Mouse (Mus musculus): ENCODE measurements at regions not wholly inside any gene's neighbourhood (a gene's known extent, or its start where the extent isn't known, plus 50 kb on each side); places are given as distances from the start of the nearest gene placed in this dataset.

- H3K4me2 ChIP-seq, result no peak overlapping the region
- H3K36me3 ChIP-seq (ENCODE audit: poor library complexity, severe bottlenecking), result no peaks in the 10 kb centered on the region
- no peak overlapping the region for H3K9ac ChIP-seq
- H3K9me3 ChIP-seq (replicated peaks), result no peaks in the 10 kb centered on the region
- peak; percentile 34; the same call in 1 of the 2 replicates for ATAC-seq
- no peak overlapping the region for H3K27ac ChIP-seq
- peaks cover 21% of the 10 kb centered on the region for H3K4me1 ChIP-seq
- H3K4me3 ChIP-seq, result no peak overlapping the region
- WGBS, result 66% methylated on average over 10 of the region's 10 CpGs
- no peaks in the 10 kb centered on the region for H3K27me3 ChIP-seq
Observed at GRCm38 (mm10) chr10:111558675-111559340, 52.7 kb downstream of the Phlda1 start.

DNA sequence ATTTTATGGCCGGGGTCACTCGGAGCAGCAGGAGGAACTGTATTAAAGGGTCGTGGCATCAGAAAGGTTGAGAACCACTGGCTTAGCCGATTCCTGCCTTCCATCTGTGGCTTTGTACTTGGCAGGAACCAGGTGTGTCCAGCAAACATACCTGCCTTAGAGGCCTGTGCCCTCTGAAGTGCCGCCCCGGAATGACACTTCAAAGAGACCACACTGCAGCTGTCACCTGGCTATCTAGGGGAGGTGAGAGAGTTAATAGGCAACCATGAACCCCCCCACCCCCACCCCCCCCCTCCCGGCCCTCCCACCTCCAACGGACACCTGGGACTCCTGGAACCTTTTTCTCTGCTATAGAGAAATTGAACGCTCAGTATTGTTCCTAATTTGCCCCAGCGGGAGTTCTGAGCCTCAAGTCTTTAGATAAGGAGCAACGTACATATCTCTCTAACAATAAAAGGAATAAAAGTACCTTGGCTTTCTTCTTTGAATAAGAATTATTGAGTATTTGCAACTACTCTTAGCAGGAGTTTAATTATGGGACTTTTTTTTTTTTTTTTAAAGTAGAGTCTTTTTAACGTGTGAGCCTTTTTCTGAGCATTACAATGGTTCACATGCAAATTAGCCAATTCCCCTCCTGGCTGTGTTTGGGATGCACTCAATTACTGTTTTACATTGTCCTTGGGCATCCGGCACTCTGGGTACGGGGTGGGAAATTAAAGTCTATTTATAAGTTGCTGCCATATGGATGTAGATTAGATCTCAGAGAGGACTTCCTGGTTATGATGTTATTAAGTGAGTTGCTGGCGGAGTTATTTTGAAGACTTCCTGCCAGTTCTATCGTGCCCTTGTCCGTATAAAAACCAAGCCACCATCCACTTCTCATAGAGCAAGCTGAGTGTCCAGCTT is 53.5 kb downstream of the Phlda1 start:
- no peaks in the 10 kb centered on the region for H3K36me3 ChIP-seq (ENCODE audit: poor library complexity, severe bottlenecking)
- peaks cover 26% of the 10 kb centered on the region for H3K4me1 ChIP-seq
- no peak overlapping the region for H3K9ac ChIP-seq
- no peak for ATAC-seq
- H3K9me3 ChIP-seq (replicated peaks), result no peaks in the 10 kb centered on the region
- H3K4me3 ChIP-seq, result no peak overlapping the region
- no peak overlapping the region for H3K27ac ChIP-seq
- H3K4me2 ChIP-seq, result no peak overlapping the region
- WGBS, result 48% methylated on average over 17 of the region's 17 CpGs
- no peaks in the 10 kb centered on the region for H3K27me3 ChIP-seq

GRCm38 (mm10) chr10:111562628-111563027 is 56.5 kb downstream of the Phlda1 start:
- Histone ChIP-seq H3K9ac (no peak overlapping the region), H3K27ac (no peak overlapping the region), H3K4me1 (peaks cover 38% of the 10 kb centered on the region), H3K4me2 (no peak overlapping the region), H3K27me3 (no peaks in the 10 kb centered on the region), H3K36me3 (ENCODE audit: poor library complexity, severe bottlenecking) (no peaks in the 10 kb centered on the region), H3K9me3 (replicated peaks) (no peaks in the 10 kb centered on the region; the same call in 1 of the 2 replicates), H3K4me3 (no peak overlapping the region)
- ATAC-seq, result no peak
- WGBS, result 92% methylated on average over 8 of the region's 8 CpGs

DNA sequence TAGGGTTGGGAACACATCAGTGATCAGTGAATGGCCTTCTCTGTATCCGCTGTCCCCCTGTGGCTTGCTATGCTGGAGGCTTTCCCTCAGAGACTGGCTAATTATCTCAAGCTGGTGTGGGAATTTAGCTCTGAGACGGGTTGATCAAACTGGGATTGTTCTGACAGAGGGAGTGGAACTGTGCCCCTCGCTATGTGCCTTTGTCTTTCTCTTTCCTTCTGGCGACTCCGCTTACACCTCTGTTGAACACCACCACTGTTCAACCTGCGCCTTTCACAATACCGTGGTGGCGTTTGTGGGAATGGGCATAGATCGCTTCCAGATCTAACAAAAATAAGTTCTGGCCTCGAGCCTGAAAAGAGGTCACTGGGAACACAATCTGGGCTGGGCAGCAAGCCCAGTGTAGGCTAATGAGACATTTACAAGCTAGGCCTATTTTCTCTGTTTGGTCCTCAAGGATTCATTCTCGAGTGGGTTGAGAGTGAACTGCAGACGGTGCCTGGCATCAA is 60.8 kb downstream of the Phlda1 start:
- WGBS, result 22% methylated on average over 12 of the region's 12 CpGs
- Histone ChIP-seq H3K27me3 (no peaks in the 10 kb centered on the region), H3K4me2 (peak overlapping the region; percentile 15; the same call in 1 of the 2 replicates), H3K9me3 (replicated peaks) (no peaks in the 10 kb centered on the region; the same call in 1 of the 2 replicates), H3K4me1 (peaks cover 28% of the 10 kb centered on the region), H3K27ac (peak overlapping the region; percentile 89), H3K4me3 (no peak overlapping the region), H3K36me3 (ENCODE audit: poor library complexity, severe bottlenecking) (no peaks in the 10 kb centered on the region), H3K9ac (no peak overlapping the region)
- peak; percentile 92 for ATAC-seq

GRCm38 (mm10) chr10:111570501-111571258 is 64.6 kb downstream of the Phlda1 start:
- Histone ChIP-seq H3K4me3 (no peak overlapping the region), H3K27me3 (no peaks in the 10 kb centered on the region), H3K4me2 (no peak overlapping the region), H3K9me3 (replicated peaks) (no peaks in the 10 kb centered on the region; the same call in 1 of the 2 replicates), H3K4me1 (peaks cover 23% of the 10 kb centered on the region), H3K27ac (no peak overlapping the region), H3K36me3 (ENCODE audit: poor library complexity, severe bottlenecking) (no peaks in the 10 kb centered on the region), H3K9ac (no peak overlapping the region)
- 65% methylated on average over 7 of the region's 7 CpGs for WGBS
- ATAC-seq, result no peak

- ATAC-seq, result no peak
- H3K9ac ChIP-seq, result no peak overlapping the region
- no peak overlapping the region for H3K4me2 ChIP-seq
- H3K4me1 ChIP-seq, result 0 out of 2 replicates have a peak, but pooled peaks cover 10% of the 10 kb centered on the region
- H3K4me3 ChIP-seq, result no peak overlapping the region
- H3K36me3 ChIP-seq (ENCODE audit: poor library complexity, severe bottlenecking), result no peaks in the 10 kb centered on the region
- no peak overlapping the region for H3K27ac ChIP-seq
- H3K9me3 ChIP-seq (replicated peaks), result no peaks in the 10 kb centered on the region
- 82% methylated on average over 4 of the region's 4 CpGs for WGBS
- H3K27me3 ChIP-seq, result no peaks in the 10 kb centered on the region
Observed at GRCm38 (mm10) chr10:111574231-111574630, 68.1 kb downstream of the Phlda1 start.

GRCm38 (mm10) chr10:111574812-111575211 is 68.7 kb downstream of the Phlda1 start:
- H3K9me3 ChIP-seq (replicated peaks), result no peaks in the 10 kb centered on the region
- H3K36me3 ChIP-seq (ENCODE audit: poor library complexity, severe bottlenecking), result no peaks in the 10 kb centered on the region
- no peak for ATAC-seq
- H3K4me1 ChIP-seq, result 0 out of 2 replicates have a peak, but pooled peaks cover 10% of the 10 kb centered on the region
- 85% methylated on average over 8 of the region's 8 CpGs for WGBS
- H3K4me3 ChIP-seq, result no peak overlapping the region
- no peaks in the 10 kb centered on the region for H3K27me3 ChIP-seq
- no peak overlapping the region for H3K27ac ChIP-seq
- H3K4me2 ChIP-seq, result no peak overlapping the region
- no peak overlapping the region for H3K9ac ChIP-seq

DNA sequence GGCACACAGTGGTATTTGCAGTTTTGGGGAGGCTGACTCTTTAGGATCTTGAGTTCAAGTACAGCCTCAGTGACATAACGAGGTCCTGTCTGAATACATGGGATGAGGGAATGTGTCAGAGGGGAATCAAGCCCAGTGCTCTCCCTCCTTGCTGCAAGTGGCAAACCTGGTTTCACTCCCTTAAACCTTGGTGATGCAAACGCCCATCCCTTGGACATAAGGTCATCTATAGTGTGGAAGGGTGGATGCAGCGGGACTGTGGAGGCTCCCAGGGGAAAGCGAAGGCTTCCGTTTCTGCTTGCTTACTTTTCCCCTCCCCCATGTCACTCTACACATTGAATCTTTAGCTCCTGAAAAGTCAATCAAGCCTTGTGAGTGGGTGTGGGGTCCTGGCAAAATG is 69.2 kb downstream of the Phlda1 start:
- Histone ChIP-seq H3K27me3 (no peaks in the 10 kb centered on the region), H3K9ac (no peak overlapping the region), H3K4me3 (no peak overlapping the region), H3K27ac (no peak overlapping the region), H3K4me1 (0 out of 2 replicates have a peak, but pooled peaks cover 8% of the 10 kb centered on the region), H3K9me3 (replicated peaks) (no peaks in the 10 kb centered on the region), H3K36me3 (ENCODE audit: poor library complexity, severe bottlenecking) (no peaks in the 10 kb centered on the region), H3K4me2 (no peak overlapping the region)
- 75% methylated on average over 5 of the region's 5 CpGs for WGBS
- no peak for ATAC-seq

DNA sequence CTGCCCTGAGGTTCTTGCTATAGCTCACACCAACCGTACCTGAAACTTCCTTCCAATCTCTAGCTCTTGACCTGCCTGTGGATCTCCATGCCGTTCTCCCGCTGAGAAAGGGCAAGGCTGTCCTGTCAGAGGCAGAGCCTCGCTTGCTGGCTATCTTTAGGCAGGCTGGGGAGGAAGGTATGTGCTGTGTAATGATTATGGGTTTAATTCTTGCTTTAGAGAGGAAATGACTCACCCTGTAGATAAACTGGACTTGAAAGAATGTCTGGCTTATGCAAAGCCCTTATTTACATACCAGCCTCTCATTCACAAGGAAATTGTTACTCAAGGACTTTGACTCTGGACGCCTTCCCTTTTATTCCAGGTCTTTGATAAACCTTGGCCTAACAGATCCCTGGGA is 69.8 kb downstream of the Phlda1 start:
- Histone ChIP-seq H3K27ac (no peak overlapping the region), H3K4me3 (no peak overlapping the region), H3K4me2 (no peak overlapping the region), H3K27me3 (no peaks in the 10 kb centered on the region), H3K36me3 (ENCODE audit: poor library complexity, severe bottlenecking) (no peaks in the 10 kb centered on the region), H3K9me3 (replicated peaks) (no peaks in the 10 kb centered on the region), H3K4me1 (0 out of 2 replicates have a peak, but pooled peaks cover 2% of the 10 kb centered on the region), H3K9ac (no peak overlapping the region)
- 72% methylated on average over 5 of the region's 5 CpGs for WGBS
- ATAC-seq, result no peak

- H3K27ac ChIP-seq, result no peak overlapping the region
- WGBS, result 89% methylated on average over 10 of the region's 10 CpGs
- no peak overlapping the region for H3K9ac ChIP-seq
- H3K4me2 ChIP-seq, result no peak overlapping the region
- H3K4me1 ChIP-seq, result no peaks in the 10 kb centered on the region
- ATAC-seq, result no peak
- no peaks in the 10 kb centered on the region for H3K36me3 ChIP-seq (ENCODE audit: poor library complexity, severe bottlenecking)
- H3K9me3 ChIP-seq (replicated peaks), result no peaks in the 10 kb centered on the region
- H3K4me3 ChIP-seq, result no peak overlapping the region
- no peaks in the 10 kb centered on the region for H3K27me3 ChIP-seq
Observed at GRCm38 (mm10) chr10:111576395-111577069, 70.4 kb downstream of the Phlda1 start.

- no peaks in the 10 kb centered on the region for H3K9me3 ChIP-seq (replicated peaks)
- H3K4me1 ChIP-seq, result no peaks in the 10 kb centered on the region
- no peak overlapping the region for H3K4me3 ChIP-seq
- no peak overlapping the region for H3K4me2 ChIP-seq
- no peak for ATAC-seq
- H3K27ac ChIP-seq, result no peak overlapping the region
- H3K9ac ChIP-seq, result no peak overlapping the region
- H3K36me3 ChIP-seq (ENCODE audit: poor library complexity, severe bottlenecking), result no peaks in the 10 kb centered on the region
- H3K27me3 ChIP-seq, result no peaks in the 10 kb centered on the region
- WGBS, result 88% methylated on average over 5 of the region's 5 CpGs
Observed at GRCm38 (mm10) chr10:111578536-111578935, 72.5 kb downstream of the Phlda1 start.
